Mouse (Mus musculus) central nervous system, embryonic 14 days (tissue): ENCODE measurements around the gene Kpna2. TPM values are rescaled to one million over a fixed set of nuclear protein-coding genes. Genes with fewer than 3 reads are reported as not detected.

Experiments used
- polyA plus RNA-seq: library from polyadenylated mRNA; depleted of rRNA; stranded (reverse); fragments of >200 nt; gene quantifications from 2 replicates; pipeline ENCODE4 v1.2.3, GENCODE M21; 2012; rRNA removed

The Kpna2 gene
- 161 and 219 TPM in 2 replicates for polyA plus RNA-seq

GRCm38 (mm10) chr11:106999151-106999948, at the start of gene Kpna2:
Gene Kpna2, minus strand, starts transcription at chr11:106999541.

GRCm38 (mm10) chr11:107025411-107026321, 26.3 kb upstream of the Kpna2 start, which contains the start of gene 1810010H24Rik:
Gene 1810010H24Rik, plus strand, starts transcription at chr11:107025681.

Other genes with a start within 250 kb of the Kpna2 start
- 20.6 and 26.2 TPM in 2 replicates for gene Pecam1, start 248.9 kb downstream of the Kpna2 start, polyA plus RNA-seq
- 1.1 and 1.3 TPM in 2 replicates for gene Milr1, start 248.3 kb downstream of the Kpna2 start, polyA plus RNA-seq
- gene Polg2, start 220.0 kb downstream of the Kpna2 start, polyA plus RNA-seq: 10.1 and 10.7 TPM in 2 replicates
- 734 and 945 TPM in 2 replicates for gene Ddx5, start 210.4 kb downstream of the Kpna2 start, polyA plus RNA-seq
- gene Cep95, start 210.3 kb downstream of the Kpna2 start, polyA plus RNA-seq: 28.7 and 31.3 TPM in 2 replicates
- 23.4 and 24.8 TPM in 2 replicates for gene Smurf2, start 78.8 kb downstream of the Kpna2 start, polyA plus RNA-seq
- gene 1810010H24Rik, start 26.1 kb upstream of the Kpna2 start, polyA plus RNA-seq: 3.9 and 4.5 TPM in 2 replicates
- gene Bptf, start 132.6 kb upstream of the Kpna2 start, polyA plus RNA-seq: 68.4 and 70.4 TPM in 2 replicates
- gene Nol11, start 189.8 kb upstream of the Kpna2 start, polyA plus RNA-seq: 28.3 and 28.7 TPM in 2 replicates